Mouse (Mus musculus) lung, adult 2 months (tissue): ENCODE measurements around the gene Epx. TPM values are rescaled to one million over a fixed set of nuclear protein-coding genes. Genes with fewer than 3 reads are reported as not detected.
"Not testable (repeated sequence)": the region's sequence is repeated elsewhere in the genome, so short reads cannot be mapped to it uniquely, and the experiment has no call there.

ENCODE experiments used
- DNase-seq: peaks from one replicate; pipeline ENCODE4 v3.0.0; 2022
- H3K4me1 ChIP-seq: fragments of 200-500 bp; 2 replicates; pipeline ENCODE4 v1.6.1; 2011; ENCODE audit warnings: low read length; ENCODE audit not compliant: control insufficient read depth, insufficient read depth
- H3K4me3 ChIP-seq: fragments of 200-500 bp; replicated peaks from 2 replicates; pipeline ENCODE3; 2011; ENCODE audit warnings: low read depth, mild to moderate bottlenecking, control low read depth, low read length; ENCODE audit errors: extremely low read depth
- CTCF ChIP-seq: fragments of 200-500 bp; IDR thresholded peaks from 2 replicates; pipeline ENCODE4 v1.5.1; 2011; ENCODE audit warnings: mild to moderate bottlenecking, low read length, control low read depth; ENCODE audit not compliant: insufficient read depth
- POLR2A ChIP-seq: fragments of 200-500 bp; IDR thresholded peaks from 2 replicates; pipeline ENCODE4 v1.6.1; 2011; ENCODE audit warnings: low read depth, mild to moderate bottlenecking, control low read depth, low read length, borderline replicate concordance; ENCODE audit errors: extremely low read depth
- WGBS: fragments of 180-500 bp; shearing (Covaris S2); methylation state at CpG from one replicate; pipeline ENCODE4 v1.1.7; 2018; 5-methylcytosine and 5-hydroxymethylcytosine counted together
- polyA plus RNA-seq: library from polyadenylated mRNA; depleted of rRNA; stranded (reverse); fragments of >200 nt; gene quantifications from 2 replicates; pipeline ENCODE4 v1.2.3, GENCODE M21; 2012

The Epx gene
- polyA plus RNA-seq, 1 experiment, result 0.24 TPM

GRCm38 (mm10) chr11:87871766-87872165 lies 3.6 kb downstream of the Epx start:
- no peak for DNase-seq
- no peaks in the 10 kb centered on the region for H3K4me1 ChIP-seq
- 31% methylated on average over 8 of the region's 8 CpGs for WGBS
- H3K4me3 ChIP-seq, result no peak overlapping the region
- TF ChIP-seq POLR2A (no peak), CTCF (no peak)

DNA sequence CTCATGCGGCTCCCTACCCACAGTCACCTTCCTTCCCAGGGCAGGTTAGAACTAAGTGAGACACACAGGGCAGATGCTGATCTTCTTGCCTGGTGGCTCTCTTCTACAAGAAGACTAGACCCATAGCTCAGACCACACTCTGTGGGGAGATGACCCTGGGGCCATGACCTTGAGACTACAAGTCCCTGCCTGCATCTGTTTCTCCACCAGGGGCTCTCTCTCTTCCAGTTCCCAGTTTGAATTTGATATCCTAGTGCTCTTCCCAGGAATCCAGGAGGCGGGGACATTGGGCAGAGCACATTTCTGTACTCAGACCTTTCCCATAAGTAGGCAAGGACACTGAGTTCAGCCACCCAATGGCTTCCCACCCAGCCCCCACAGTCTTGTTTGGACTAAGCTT lies 5.2 kb downstream of the Epx start:
- Histone ChIP-seq H3K4me3 (no peak overlapping the region), H3K4me1 (no peaks in the 10 kb centered on the region)
- WGBS, result 72% methylated on average over 2 of the region's 2 CpGs
- TF ChIP-seq CTCF (no peak), POLR2A (no peak)
- no peak for DNase-seq

DNA sequence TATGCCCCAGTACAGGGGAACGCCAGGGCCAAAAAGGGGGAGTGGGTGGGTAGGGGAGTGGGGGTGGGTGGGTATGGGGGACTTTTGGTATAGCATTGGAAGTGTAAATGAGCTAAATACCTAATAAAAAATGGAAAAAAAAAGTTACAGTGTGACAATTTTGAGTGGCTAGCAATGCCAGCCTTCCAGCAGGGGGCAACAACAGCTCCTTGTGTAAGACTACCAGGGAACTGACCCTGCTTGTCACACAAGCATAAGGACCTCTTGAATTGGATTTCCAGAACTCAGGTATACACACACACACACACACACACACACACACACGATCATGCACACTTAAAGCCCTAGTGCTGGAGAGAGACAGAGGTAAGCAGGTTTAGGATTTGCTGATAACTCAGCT lies 8.4 kb downstream of the Epx start:
- 62% methylated on average over 1 of the region's 2 CpGs for WGBS
- not testable (repeated sequence) for DNase-seq, H3K4me1 ChIP-seq, H3K4me3 ChIP-seq

DNA sequence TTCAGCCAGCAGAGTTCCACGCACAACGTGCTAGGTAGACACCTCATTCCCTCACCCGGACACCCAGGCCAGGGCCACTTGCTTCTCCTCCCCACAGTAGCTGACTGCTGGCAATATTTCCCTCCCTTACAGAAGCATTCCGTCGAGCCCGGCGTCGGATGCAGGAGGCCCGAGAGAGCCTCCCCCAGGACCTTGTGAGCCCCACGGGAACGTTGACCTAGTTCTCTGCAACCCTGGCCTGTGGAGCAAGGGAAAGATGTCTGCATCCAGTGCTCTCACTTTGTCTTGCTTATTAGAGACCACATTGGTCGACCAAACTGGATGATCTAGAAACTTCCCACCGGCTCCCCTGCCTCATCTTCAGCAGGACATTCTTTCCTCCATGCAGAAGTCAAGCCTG lies 12.5 kb downstream of the Epx start:
- TF ChIP-seq POLR2A (no peak), CTCF (no peak)
- no peak overlapping the region for H3K4me3 ChIP-seq
- DNase-seq, result no peak
- no peaks in the 10 kb centered on the region for H3K4me1 ChIP-seq
- 89% methylated on average over 13 of the region's 13 CpGs for WGBS

DNA sequence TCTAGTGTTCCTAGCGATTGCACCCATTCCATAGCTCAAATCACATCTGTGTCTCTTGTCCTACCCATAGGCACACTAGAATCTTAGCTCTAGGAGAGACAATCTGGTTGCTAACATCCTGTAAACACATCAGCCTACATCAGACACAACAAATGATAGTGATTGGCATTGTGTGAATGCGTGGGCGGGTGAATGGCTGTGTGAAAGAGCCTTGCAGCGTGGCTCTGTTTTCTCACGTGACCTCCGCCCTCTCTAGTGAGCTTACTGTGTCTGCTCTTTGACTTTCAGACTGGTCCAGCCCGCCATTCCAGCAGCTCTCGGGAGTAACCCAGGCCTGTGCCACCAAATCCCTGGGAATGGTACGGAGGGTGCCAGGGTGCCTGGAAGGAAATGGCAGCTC lies 14.9 kb downstream of the Epx start:
- Histone ChIP-seq H3K4me3 (no peak overlapping the region), H3K4me1 (no peaks in the 10 kb centered on the region)
- no peak for DNase-seq
- WGBS, result 88% methylated on average over 9 of the region's 9 CpGs
- no peak for TF ChIP-seq POLR2A
- TF ChIP-seq CTCF, result no peak

DNA sequence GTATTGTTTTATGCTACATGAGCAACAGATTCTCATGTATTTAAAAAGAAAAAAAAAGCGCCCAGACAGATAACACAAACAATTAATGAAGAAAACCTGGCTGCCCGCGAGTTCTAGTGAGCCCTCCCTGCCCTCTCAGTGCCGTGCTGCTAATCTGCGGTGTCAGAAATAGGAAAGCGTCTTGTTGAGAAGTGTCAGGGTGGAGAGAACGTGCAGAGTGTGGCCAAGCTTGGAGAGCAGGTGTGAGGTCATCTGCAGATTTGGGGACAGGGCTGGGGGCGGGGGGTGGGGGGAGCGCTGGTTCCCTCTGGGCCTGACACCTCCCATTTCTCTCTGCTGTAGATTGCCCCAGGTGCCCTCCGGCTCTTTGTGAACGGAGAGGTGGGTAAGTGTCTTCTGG lies 16.1 kb downstream of the Epx start:
- H3K4me3 ChIP-seq, result no peak overlapping the region
- no peaks in the 10 kb centered on the region for H3K4me1 ChIP-seq
- no peak for DNase-seq
- 84% methylated on average over 11 of the region's 11 CpGs for WGBS
- TF ChIP-seq POLR2A, result no peak
- TF ChIP-seq CTCF, result no peak

- no peak overlapping the region for H3K4me3 ChIP-seq
- DNase-seq, result no peak
- H3K4me1 ChIP-seq, result peaks cover 2% of the 10 kb centered on the region; the same call in 1 of the 2 replicates
- TF ChIP-seq CTCF (no peak), POLR2A (no peak)
- WGBS, result 83% methylated on average over 7 of the region's 7 CpGs
These were observed 20.8 kb downstream of the Epx start for GRCm38 (mm10) chr11:87854550-87854949.

- Histone ChIP-seq H3K4me1 (peaks cover 2% of the 10 kb centered on the region; the same call in 1 of the 2 replicates), H3K4me3 (peak overlapping the region; percentile 58)
- TF ChIP-seq CTCF (no peak), POLR2A (no peak)
- DNase-seq, result no peak
- WGBS, result 29% methylated on average over 8 of the region's 8 CpGs
These were observed 21.8 kb downstream of the Epx start for GRCm38 (mm10) chr11:87853597-87853954.

- WGBS, result 3% methylated on average over 40 of the region's 40 CpGs
- Histone ChIP-seq H3K4me1 (peaks cover 2% of the 10 kb centered on the region; the same call in 1 of the 2 replicates), H3K4me3 (peak within 1 kb of the TSS; percentile 58)
- TF ChIP-seq CTCF, result no peak
- peak; percentile 83; the same call in 1 of the 2 replicates for TF ChIP-seq POLR2A
- peak; percentile 85 for DNase-seq
These were observed 22.4 kb downstream of the Epx start, which contains the start of gene Mks1 for GRCm38 (mm10) chr11:87852690-87853596. TSS of gene Mks1 (plus strand) at chr11:87853215.

- 55% methylated on average over 6 of the region's 6 CpGs for WGBS
- TF ChIP-seq POLR2A (no peak), CTCF (no peak)
- no peak overlapping the region for H3K4me3 ChIP-seq
- DNase-seq, result no peak
- H3K4me1 ChIP-seq, result peaks cover 2% of the 10 kb centered on the region; the same call in 1 of the 2 replicates
These were observed 27.5 kb downstream of the Epx start for GRCm38 (mm10) chr11:87847884-87848283.
